Comparison of ENCODE assay signal across 19 mouse cellular contexts in genomic region chr10:59466626-59467025, GRCm38 (mm10). TPM values are rescaled to one million over a fixed set of nuclear protein-coding genes. Genes with fewer than 3 reads are reported as not detected.
"Had no signal": no experiment of that assay in that cellular context is flagged by ENCODE, and none has a peak within 500 bp of the region (broad histone marks: within the 10 kb centered on the region; RNA-seq: fewer than 3 reads in every experiment).

No protein-coding gene starts in this region.

- H3K4me2 ChIP-seq: lung, embryonic 14.5 days; midbrain, embryonic 12.5 days; midbrain, embryonic 15.5 days; neural tube, embryonic 13.5 days; neural tube, embryonic 15.5 days had no signal

- H3K27ac ChIP-seq: midbrain, embryonic 10.5 days; midbrain, embryonic 12.5 days; midbrain, embryonic 15.5 days; neural tube, embryonic 13.5 days; neural tube, embryonic 15.5 days had no signal

- H3K36me3 ChIP-seq: midbrain, embryonic 10.5 days; midbrain, embryonic 12.5 days; midbrain, embryonic 15.5 days; neural tube, embryonic 13.5 days; neural tube, embryonic 15.5 days had no signal

- H3K4me3 ChIP-seq: midbrain, embryonic 10.5 days; midbrain, embryonic 12.5 days; midbrain, embryonic 15.5 days; myocyte; neural tube, embryonic 13.5 days; neural tube, embryonic 15.5 days had no signal

- H3K9ac ChIP-seq: lung, embryonic 14.5 days; midbrain, embryonic 12.5 days; midbrain, embryonic 15.5 days; neural tube, embryonic 13.5 days; neural tube, embryonic 15.5 days had no signal

- H3K9me3 ChIP-seq: midbrain, embryonic 10.5 days; midbrain, embryonic 12.5 days; midbrain, embryonic 15.5 days; neural tube, embryonic 13.5 days; neural tube, embryonic 15.5 days had no signal

- DNase-seq: lung, adult 18-20 months; lung, embryonic 14.5 days; lung, postnatal 10 days; lung, postnatal 4 days; retina, postnatal 1 day; right cerebral cortex, adult 18-20 months; right cerebral cortex, postnatal 25 days; right cerebral cortex, postnatal 4 days; spleen, adult 18-20 months; thymus, adult 18-20 months; thymus, postnatal 14 days; thymus, postnatal 36 days had no signal

- H3K4me1 ChIP-seq: midbrain, embryonic 10.5 days; midbrain, embryonic 15.5 days had no signal

- H3K27me3 ChIP-seq: midbrain, embryonic 12.5 days; midbrain, embryonic 15.5 days; neural tube, embryonic 13.5 days; neural tube, embryonic 15.5 days had no signal

- ATAC-seq: midbrain, embryonic 15.5 days had no signal

RNA-seq across cellular contexts. Expression of gene Oit3, which starts 25.0 kb away (rescaled TPM):
- total RNA-seq: megakaryocyte-erythroid progenitor cell, adult 5-6 weeks had no signal
